Mouse (Mus musculus): Measurements from ENCODE around the gene Mesp1. TPM values are rescaled to one million over a fixed set of nuclear protein-coding genes. Genes with fewer than 3 reads are reported as not detected.

Gene Mesp1
- polyA plus RNA-seq, 1 experiment from 2014 or later, result not detected

DNA sequence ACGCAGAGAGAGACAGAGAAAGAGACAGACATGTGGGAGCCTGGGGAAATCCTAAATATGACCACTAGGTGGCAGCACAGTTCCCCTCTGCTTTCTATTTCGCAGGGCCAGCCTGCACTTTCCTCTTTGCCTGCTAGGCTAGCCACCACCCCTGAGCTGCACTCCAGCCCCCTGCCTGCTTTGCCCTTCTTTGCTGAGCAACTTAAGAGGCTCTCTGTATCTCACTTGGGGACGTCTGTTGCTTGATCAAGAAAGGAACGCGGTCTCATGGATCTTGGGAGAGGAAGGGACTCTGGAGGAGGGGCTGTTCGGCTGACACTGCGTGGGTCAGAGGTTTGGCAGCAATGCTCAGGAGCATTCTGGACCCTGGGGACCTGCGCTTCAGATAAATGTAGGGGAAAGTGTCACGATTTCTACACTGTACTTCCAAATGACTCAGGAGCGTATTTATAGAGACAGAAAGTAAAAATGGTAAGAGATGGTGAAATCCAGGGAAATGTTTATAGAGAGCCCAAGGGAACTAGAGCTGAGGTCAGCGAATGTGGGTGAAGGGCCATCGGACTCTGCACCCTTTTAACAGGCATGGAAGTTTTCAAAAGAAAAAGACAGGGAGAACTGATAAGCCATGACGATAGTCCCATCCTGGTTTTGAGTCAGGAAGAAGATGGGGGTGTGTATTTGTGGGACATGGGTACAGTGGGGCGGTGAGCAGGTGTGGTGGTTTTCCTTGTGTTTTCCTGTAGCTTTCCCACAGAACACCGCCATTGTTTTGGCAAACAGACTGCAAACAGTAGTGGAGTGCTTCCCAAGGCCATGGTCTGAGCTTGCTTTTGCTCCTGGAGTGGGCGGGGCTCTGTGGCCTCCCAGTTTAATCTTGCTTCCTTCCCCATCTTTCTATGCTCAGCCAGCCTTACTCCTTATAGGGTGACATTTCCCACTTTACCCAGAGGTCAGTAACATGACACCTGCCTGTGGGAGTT lies 12.7 kb downstream of the Mesp1 start:
- DNase-seq (ENCODE audit: low spot score) (peak; percentile 81), ATAC-seq (ENCODE audit: insufficient read depth, low FRiP score, low TSS enrichment) (0 out of 2 replicates have a peak, but pooled peaks have one; percentile 60)
- Histone ChIP-seq H3K9me3 (ENCODE audit: control insufficient read depth, low read length) (no peaks in the 10 kb centered on the region), H3K36me3 (ENCODE audit: control insufficient read depth, insufficient read depth, low read length) (no peaks in the 10 kb centered on the region), H3K27ac (ENCODE audit: low read depth, low read length) (no peak overlapping the region), H3K4me3 (ENCODE audit: low read depth, low read length) (no peak overlapping the region), H3K27me3 (ENCODE audit: control insufficient read depth, insufficient read depth, low read length) (no peaks in the 10 kb centered on the region), H3K4me1 (ENCODE audit: control insufficient read depth, insufficient read depth, low read length) (no peaks in the 10 kb centered on the region), H3K9ac (ENCODE audit: low read length) (no peak overlapping the region), H3K4me2 (ENCODE audit: low read depth) (peak overlapping the region; percentile 15)
- WGBS, result 33% methylated on average over 16 of the region's 16 CpGs

DNA sequence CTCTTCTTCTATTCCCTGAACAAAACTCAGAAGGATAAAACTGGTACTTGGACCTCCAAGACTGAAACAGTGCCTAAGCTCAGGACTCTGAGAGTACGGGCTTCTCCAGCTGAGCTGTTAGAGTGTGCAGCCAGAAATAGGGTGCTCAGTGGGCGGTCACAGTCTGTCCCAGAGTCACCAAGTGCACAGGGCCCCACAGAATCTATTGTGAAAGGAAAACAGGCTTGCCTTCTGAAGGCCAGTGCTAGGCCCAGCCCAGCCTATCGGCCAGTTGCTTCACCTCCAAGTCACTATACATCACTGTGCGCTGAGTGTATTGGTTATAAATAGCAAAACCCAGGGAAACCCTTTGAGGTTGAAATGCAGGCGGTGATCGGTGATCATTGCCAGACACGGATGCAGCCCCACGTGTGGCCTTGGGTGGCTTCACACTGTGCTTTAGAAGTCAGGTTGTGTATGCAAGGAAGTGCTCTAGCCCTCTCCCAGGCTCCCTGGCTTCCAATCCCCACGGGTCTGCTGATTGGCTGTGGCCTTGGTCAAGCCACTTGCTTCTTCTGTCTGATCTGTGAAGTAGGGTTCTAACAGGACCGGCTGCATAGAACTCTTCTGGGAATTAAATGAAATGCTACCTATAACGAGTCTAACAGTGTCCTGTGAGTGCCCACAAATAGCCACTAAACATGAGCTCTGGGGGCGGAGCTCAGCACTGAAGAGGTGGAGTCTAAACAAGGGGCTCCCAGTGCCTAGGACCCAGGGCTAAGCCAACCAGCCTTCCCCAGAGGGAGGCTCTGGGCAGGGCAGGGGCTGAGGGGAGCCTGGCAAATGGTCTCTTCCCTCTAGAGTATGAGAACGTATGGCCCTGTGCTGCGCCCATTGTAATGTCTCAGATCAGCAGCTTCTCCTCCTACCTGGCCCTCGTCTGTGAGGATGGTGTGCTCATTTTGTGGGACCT lies 21.8 kb downstream of the Mesp1 start:
- no peak overlapping the region for H3K9ac ChIP-seq (ENCODE audit: low read length)
- H3K4me3 ChIP-seq (ENCODE audit: low read depth, low read length), result no peak overlapping the region
- H3K4me1 ChIP-seq (ENCODE audit: control insufficient read depth, insufficient read depth, low read length), result no peaks in the 10 kb centered on the region
- no peaks in the 10 kb centered on the region for H3K27me3 ChIP-seq (ENCODE audit: control insufficient read depth, insufficient read depth, low read length)
- H3K27ac ChIP-seq (ENCODE audit: low read depth, low read length), result no peak overlapping the region
- no peaks in the 10 kb centered on the region for H3K36me3 ChIP-seq (ENCODE audit: control insufficient read depth, insufficient read depth, low read length)
- H3K4me2 ChIP-seq (ENCODE audit: low read depth), result no peak overlapping the region
- DNase-seq (ENCODE audit: low spot score), result no peak
- 43% methylated on average over 15 of the region's 15 CpGs for WGBS
- ATAC-seq (ENCODE audit: insufficient read depth, low FRiP score, low TSS enrichment), result no peak
- no peaks in the 10 kb centered on the region for H3K9me3 ChIP-seq (ENCODE audit: control insufficient read depth, low read length)

DNA sequence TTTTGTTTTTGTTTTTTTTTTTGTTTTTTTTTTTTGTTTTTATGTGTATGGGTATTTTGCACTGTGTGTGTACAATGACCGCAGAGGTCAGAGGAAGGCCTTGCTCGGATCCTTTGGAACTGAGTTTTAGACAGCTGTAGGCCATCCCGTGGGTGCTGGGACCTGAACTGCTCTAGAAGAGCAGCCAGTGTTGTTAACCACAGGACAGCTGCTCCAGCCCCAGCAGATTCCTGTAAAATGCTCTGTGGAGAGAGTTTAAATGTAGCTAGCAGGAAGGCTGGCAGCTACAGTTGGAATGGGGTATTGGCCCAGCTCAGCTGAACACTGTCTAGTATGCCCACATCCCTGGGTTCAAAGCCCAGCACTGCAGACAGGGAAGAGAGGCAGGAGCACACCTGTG lies 23.9 kb downstream of the Mesp1 start:
- no peak for ATAC-seq (ENCODE audit: insufficient read depth, low FRiP score, low TSS enrichment)
- no peak overlapping the region for H3K27ac ChIP-seq (ENCODE audit: low read depth, low read length)

DNA sequence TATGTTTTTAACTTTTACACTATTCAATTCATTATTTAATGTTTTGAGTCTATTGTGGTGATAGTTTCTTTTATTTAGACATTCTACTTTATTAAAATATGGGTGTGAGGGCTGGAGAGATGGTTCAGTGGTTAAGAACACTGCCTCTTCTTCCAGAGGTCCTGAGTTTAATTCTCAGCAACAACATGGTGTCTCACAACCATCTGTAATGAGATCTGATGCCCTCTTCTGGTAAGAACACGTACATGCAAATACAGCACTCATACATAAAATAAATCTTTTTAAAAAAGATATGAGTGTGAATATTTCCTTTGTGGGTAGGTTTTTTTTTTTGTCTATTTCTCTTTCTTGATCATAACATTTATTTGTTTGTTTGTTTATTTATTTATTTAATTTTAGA lies 27.6 kb downstream of the Mesp1 start:
- H3K4me3 ChIP-seq (ENCODE audit: low read depth, low read length), result no peak overlapping the region
- H3K9ac ChIP-seq (ENCODE audit: low read length), result no peak overlapping the region
- H3K9me3 ChIP-seq (ENCODE audit: control insufficient read depth, low read length), result no peaks in the 10 kb centered on the region
- no peaks in the 10 kb centered on the region for H3K36me3 ChIP-seq (ENCODE audit: control insufficient read depth, insufficient read depth, low read length)
- H3K27ac ChIP-seq (ENCODE audit: low read depth, low read length), result no peak overlapping the region
- ATAC-seq (ENCODE audit: insufficient read depth, low FRiP score, low TSS enrichment) (no peak), DNase-seq (ENCODE audit: low spot score) (no peak)
- H3K4me2 ChIP-seq (ENCODE audit: low read depth), result no peak overlapping the region
- H3K27me3 ChIP-seq (ENCODE audit: control insufficient read depth, insufficient read depth, low read length), result no peaks in the 10 kb centered on the region
- WGBS, result 58% methylated on average over 1 of the region's 1 CpGs
- H3K4me1 ChIP-seq (ENCODE audit: control insufficient read depth, insufficient read depth, low read length), result no peaks in the 10 kb centered on the region

More for the DNA sequence above, 23.9 kb downstream of the Mesp1 start:
- DNase-seq (ENCODE audit: low spot score), result no peak
- WGBS, result 87% methylated on average over 3 of the region's 3 CpGs
- Histone ChIP-seq H3K9me3 (ENCODE audit: control insufficient read depth, low read length) (no peaks in the 10 kb centered on the region), H3K36me3 (ENCODE audit: control insufficient read depth, insufficient read depth, low read length) (no peaks in the 10 kb centered on the region), H3K4me2 (ENCODE audit: low read depth) (no peak overlapping the region), H3K9ac (ENCODE audit: low read length) (no peak overlapping the region), H3K4me3 (ENCODE audit: low read depth, low read length) (no peak overlapping the region), H3K4me1 (ENCODE audit: control insufficient read depth, insufficient read depth, low read length) (no peaks in the 10 kb centered on the region), H3K27me3 (ENCODE audit: control insufficient read depth, insufficient read depth, low read length) (no peaks in the 10 kb centered on the region)

DNA sequence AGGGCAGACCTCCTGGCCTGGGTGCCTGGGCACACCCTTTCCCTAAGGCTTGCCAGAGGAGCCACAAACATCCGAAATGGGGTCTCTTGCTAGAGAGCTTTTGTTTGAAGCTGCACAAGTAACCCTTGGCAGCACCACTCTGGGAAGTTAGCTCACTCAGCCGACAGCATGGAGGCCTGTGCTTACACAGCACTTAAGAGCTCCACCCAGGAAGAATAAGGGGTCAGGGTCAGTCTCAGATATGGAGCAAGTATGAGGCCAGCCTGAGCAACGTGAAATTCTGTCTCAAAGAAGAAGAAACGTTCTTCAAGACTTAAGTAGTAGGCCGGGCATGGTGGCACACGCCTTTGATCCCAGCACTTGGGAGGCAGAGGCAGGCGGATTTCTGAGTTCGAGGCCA lies 31.5 kb downstream of the Mesp1 start:
- 85% methylated on average over 8 of the region's 8 CpGs for WGBS
- Histone ChIP-seq H3K9me3 (ENCODE audit: control insufficient read depth, low read length) (no peaks in the 10 kb centered on the region), H3K36me3 (ENCODE audit: control insufficient read depth, insufficient read depth, low read length) (no peaks in the 10 kb centered on the region), H3K9ac (ENCODE audit: low read length) (no peak overlapping the region), H3K4me2 (ENCODE audit: low read depth) (no peak overlapping the region), H3K4me1 (ENCODE audit: control insufficient read depth, insufficient read depth, low read length) (no peaks in the 10 kb centered on the region), H3K4me3 (ENCODE audit: low read depth, low read length) (no peak overlapping the region), H3K27ac (ENCODE audit: low read depth, low read length) (no peak overlapping the region), H3K27me3 (ENCODE audit: control insufficient read depth, insufficient read depth, low read length) (no peaks in the 10 kb centered on the region)
- DNase-seq (ENCODE audit: low spot score), result no peak
- no peak for ATAC-seq (ENCODE audit: insufficient read depth, low FRiP score, low TSS enrichment)

DNA sequence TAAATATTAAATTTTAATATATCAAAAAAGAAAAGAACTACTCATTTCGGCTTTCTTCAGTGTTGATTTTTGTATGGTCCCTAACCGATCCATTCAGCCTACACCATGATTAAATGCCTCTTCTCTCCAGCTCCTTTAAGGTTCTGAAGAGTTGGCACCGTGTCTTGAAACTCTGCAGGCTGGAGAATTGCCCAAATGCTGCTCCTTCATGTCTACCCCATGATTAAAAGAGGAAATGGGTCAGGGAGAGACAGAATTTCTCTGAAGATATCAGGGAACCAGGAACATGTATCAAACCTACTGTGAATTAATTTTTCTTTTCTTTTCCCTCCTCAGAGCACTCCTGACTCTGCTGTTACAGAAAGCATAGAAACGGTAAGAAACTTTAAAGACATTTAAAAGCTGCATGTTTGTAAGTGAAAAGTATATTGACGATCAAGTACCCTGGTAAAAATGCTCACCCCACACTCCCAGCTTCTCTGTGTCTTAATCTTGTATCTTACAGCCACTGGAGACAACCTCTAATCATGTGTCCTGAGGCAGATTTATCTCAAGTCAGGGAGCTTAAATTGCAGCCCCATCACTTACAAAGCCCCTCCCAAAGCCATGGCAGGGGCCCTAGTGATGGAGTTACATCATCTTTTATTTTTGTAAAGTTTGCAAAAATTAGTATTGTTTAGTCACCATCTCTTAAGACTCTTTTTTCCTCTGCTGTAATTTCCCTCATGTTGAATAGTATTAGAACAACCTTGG lies 32.3 kb downstream of the Mesp1 start:
- 83% methylated on average over 5 of the region's 5 CpGs for WGBS
- H3K4me2 ChIP-seq (ENCODE audit: low read depth), result no peak overlapping the region
- ATAC-seq (ENCODE audit: insufficient read depth, low FRiP score, low TSS enrichment), result no peak

DNA sequence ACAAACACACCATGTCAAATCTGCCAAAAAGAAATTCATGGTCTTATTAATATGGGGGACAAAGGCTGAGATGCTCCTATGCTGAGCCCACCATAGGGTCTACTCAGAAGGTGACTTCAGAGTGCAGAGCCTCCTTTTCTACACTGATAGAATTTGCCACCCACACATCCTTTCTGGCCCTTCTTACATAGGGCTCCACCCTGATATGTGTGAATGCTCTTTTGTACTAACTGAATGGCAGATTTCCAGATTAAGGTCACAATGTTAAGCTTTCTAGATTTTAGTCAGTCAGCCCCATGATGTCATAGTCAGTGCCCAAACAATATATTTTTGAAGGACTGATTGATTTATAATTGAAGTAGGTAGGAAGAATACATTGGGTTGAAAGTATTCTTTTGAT lies 33.8 kb downstream of the Mesp1 start:
- no peak overlapping the region for H3K9ac ChIP-seq (ENCODE audit: low read length)
- no peaks in the 10 kb centered on the region for H3K4me1 ChIP-seq (ENCODE audit: control insufficient read depth, insufficient read depth, low read length)
- no peaks in the 10 kb centered on the region for H3K36me3 ChIP-seq (ENCODE audit: control insufficient read depth, insufficient read depth, low read length)
- H3K4me3 ChIP-seq (ENCODE audit: low read depth, low read length), result no peak overlapping the region
- no peaks in the 10 kb centered on the region for H3K27me3 ChIP-seq (ENCODE audit: control insufficient read depth, insufficient read depth, low read length)
- H3K27ac ChIP-seq (ENCODE audit: low read depth, low read length), result no peak overlapping the region
- H3K9me3 ChIP-seq (ENCODE audit: control insufficient read depth, low read length), result no peaks in the 10 kb centered on the region
- no peak for ATAC-seq (ENCODE audit: insufficient read depth, low FRiP score, low TSS enrichment)
- H3K4me2 ChIP-seq (ENCODE audit: low read depth), result no peak overlapping the region
- DNase-seq (ENCODE audit: low spot score), result no peak

More for the DNA sequence above, 32.3 kb downstream of the Mesp1 start:
- no peaks in the 10 kb centered on the region for H3K9me3 ChIP-seq (ENCODE audit: control insufficient read depth, low read length)
- H3K9ac ChIP-seq (ENCODE audit: low read length), result no peak overlapping the region
- H3K27me3 ChIP-seq (ENCODE audit: control insufficient read depth, insufficient read depth, low read length), result no peaks in the 10 kb centered on the region
- H3K4me3 ChIP-seq (ENCODE audit: low read depth, low read length), result no peak overlapping the region
- no peaks in the 10 kb centered on the region for H3K4me1 ChIP-seq (ENCODE audit: control insufficient read depth, insufficient read depth, low read length)
- DNase-seq (ENCODE audit: low spot score), result no peak
- H3K36me3 ChIP-seq (ENCODE audit: control insufficient read depth, insufficient read depth, low read length), result no peaks in the 10 kb centered on the region
- no peak overlapping the region for H3K27ac ChIP-seq (ENCODE audit: low read depth, low read length)

DNA sequence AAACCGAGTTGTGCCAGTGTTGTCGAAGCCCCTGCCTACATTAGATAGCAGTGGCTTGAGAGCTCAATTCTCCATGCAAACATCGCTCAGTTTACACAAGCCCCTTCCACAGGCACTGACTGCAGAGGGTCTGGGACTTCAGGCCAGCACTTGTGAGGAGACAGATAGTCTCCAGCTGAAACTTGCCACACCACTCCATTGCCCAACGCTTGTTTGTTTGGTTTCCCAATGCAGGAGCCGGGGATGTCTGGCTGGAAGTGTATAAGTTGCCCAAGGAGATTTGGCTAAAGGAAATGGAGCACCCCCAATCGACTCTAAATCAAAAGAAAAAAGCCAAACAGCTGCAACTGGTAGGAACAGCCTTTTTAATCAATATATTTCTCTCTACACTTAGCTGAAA lies 35.4 kb downstream of the Mesp1 start:
- DNase-seq (ENCODE audit: low spot score), result no peak
- H3K9ac ChIP-seq (ENCODE audit: low read length), result no peak overlapping the region
- H3K9me3 ChIP-seq (ENCODE audit: control insufficient read depth, low read length), result no peaks in the 10 kb centered on the region
- no peaks in the 10 kb centered on the region for H3K27me3 ChIP-seq (ENCODE audit: control insufficient read depth, insufficient read depth, low read length)
- no peak overlapping the region for H3K4me2 ChIP-seq (ENCODE audit: low read depth)
- no peak overlapping the region for H3K4me3 ChIP-seq (ENCODE audit: low read depth, low read length)
- no peaks in the 10 kb centered on the region for H3K4me1 ChIP-seq (ENCODE audit: control insufficient read depth, insufficient read depth, low read length)
- WGBS, result 79% methylated on average over 6 of the region's 6 CpGs
- no peak for ATAC-seq (ENCODE audit: insufficient read depth, low FRiP score, low TSS enrichment)
- H3K36me3 ChIP-seq (ENCODE audit: control insufficient read depth, insufficient read depth, low read length), result no peaks in the 10 kb centered on the region
- no peak overlapping the region for H3K27ac ChIP-seq (ENCODE audit: low read depth, low read length)
